ENCODE assay signal across 26 mouse cellular contexts in genomic region chr10:40320306-40320705, GRCm38 (mm10). TPM values are rescaled to one million over a fixed set of nuclear protein-coding genes. Genes with fewer than 3 reads are reported as not detected.
A peak's percentile ranks its signal among the peaks of the same experiment; 100 is the strongest.
DNase-seq lines count a peak whose midpoint lies in the region; ATAC-seq lines count a peak whose summit lies in the region.
"Had no signal": no experiment of that assay in that cellular context is flagged by ENCODE, and none has a peak within 500 bp of the region (broad histone marks: within the 10 kb centered on the region; RNA-seq: fewer than 3 reads in every experiment).

No protein-coding gene starts in this region.

- peak; percentile 20 for DNase-seq in adrenal gland, adult 2 months
- no peak for DNase-seq in adrenal gland, postnatal 4 days (ENCODE audit: low spot score in 2 of 2)
- DNase-seq in heart, adult 18-20 months, result peak; percentile 47 to 63
- peak; percentile 20 to 41 for DNase-seq in heart, adult 9 months (ENCODE audit: low spot score in 2 of 2)
- DNase-seq in heart, postnatal 4 days, result no peak
- DNase-seq: adrenal gland, adult 8-10 months; adrenal gland, postnatal 14 days; adrenal gland, postnatal 36 days; B cell, adult 2 months; cerebellum, adult 11 months; cerebellum, adult 18-20 months; cerebellum, adult 8-10 months; cerebellum, adult 9-11 months; cerebellum, postnatal 14 days; cerebellum, postnatal 36 days; embryo, embryonic 11 days had no signal

- H3K36me3 ChIP-seq in heart, embryonic 12.5 days, result no peaks in the 10 kb centered on the region
- H3K36me3 ChIP-seq: embryonic facial prominence, embryonic 13.5 days; embryonic facial prominence, embryonic 15.5 days; forebrain, embryonic 10.5 days; forebrain, embryonic 12.5 days had no signal

- H3K4me1 ChIP-seq in heart, embryonic 12.5 days (replicated peaks), result no peaks in the 10 kb centered on the region
- H3K4me1 ChIP-seq: embryonic facial prominence, embryonic 13.5 days; embryonic facial prominence, embryonic 15.5 days; forebrain, embryonic 10.5 days; forebrain, embryonic 12.5 days had no signal

- H3K9me3 ChIP-seq in heart, embryonic 12.5 days (replicated peaks), result no peaks in the 10 kb centered on the region
- H3K9me3 ChIP-seq: embryonic facial prominence, embryonic 13.5 days; embryonic facial prominence, embryonic 15.5 days; forebrain, embryonic 12.5 days had no signal

- no peak for ATAC-seq in heart, embryonic 12.5 days (ENCODE audit: insufficient number of reproducible peaks, low FRiP score)
- ATAC-seq: CD4-positive, CD25-positive, alpha-beta regulatory T cell, adult 4 months; forebrain, embryonic 14.5 days; forebrain, embryonic 16.5 days had no signal

- no peak overlapping the region for H3K4me3 ChIP-seq in heart, embryonic 12.5 days
- H3K4me3 ChIP-seq: embryonic facial prominence, embryonic 13.5 days; embryonic facial prominence, embryonic 15.5 days; erythroblast, embryonic 14.5 days; forebrain, embryonic 10.5 days; forebrain, embryonic 12.5 days had no signal

- no peak overlapping the region for H3K4me2 ChIP-seq in heart, embryonic 12.5 days
- H3K4me2 ChIP-seq: embryonic facial prominence, embryonic 13.5 days; embryonic facial prominence, embryonic 15.5 days; forebrain, embryonic 12.5 days had no signal

- H3K9ac ChIP-seq in heart, embryonic 12.5 days, result no peak overlapping the region
- H3K9ac ChIP-seq: embryonic facial prominence, embryonic 13.5 days; embryonic facial prominence, embryonic 15.5 days; forebrain, embryonic 12.5 days had no signal

- 92% methylated on average over 10 of the region's 10 CpGs for WGBS in heart, embryonic 12.5 days

- H3K27me3 ChIP-seq in heart, embryonic 12.5 days (replicated peaks), result no peaks in the 10 kb centered on the region
- H3K27me3 ChIP-seq: CH12.LX; embryonic facial prominence, embryonic 13.5 days; embryonic facial prominence, embryonic 15.5 days; forebrain, embryonic 12.5 days had no signal

- H3K27ac ChIP-seq in heart, embryonic 12.5 days (ENCODE audit: poor library complexity, severe bottlenecking), result no peak overlapping the region
- H3K27ac ChIP-seq: embryonic facial prominence, embryonic 13.5 days; embryonic facial prominence, embryonic 15.5 days; forebrain, embryonic 10.5 days; forebrain, embryonic 12.5 days had no signal

RNA-seq across cellular contexts. Expression of gene Amd1, which starts 18.3 kb away (rescaled TPM):
- total RNA-seq in adrenal gland, adult 2 months (2021), result 10 to 100 TPM; 39.5 to 47.5 TPM
- 1.8 and 2.0 TPM in 2 replicates for polyA plus RNA-seq in adrenal gland, adult 2 months (2012; rRNA removed)
- total RNA-seq in adrenal gland, postnatal 4 days (2021), result 10 to 100 TPM; 42.2 to 43.5 TPM
- total RNA-seq in heart, adult 18-20 months (2021), result 100 to 1,000 TPM in 1 of 2 experiments, 10 to 100 TPM in 1; 97.9 to 132 TPM
- polyA plus RNA-seq in heart, embryonic 12.5 days (2016; fragmentation: Nextera tagmentation; extraction: Ambion mirVana), result 47.1 and 51.9 TPM in 2 replicates
- 10 to 100 TPM; 31.0 to 32.1 TPM for total RNA-seq in heart, postnatal 4 days (2021)

RNA-seq across cellular contexts. Expression of gene Cdk19, which starts 19.1 kb away (rescaled TPM):
- total RNA-seq in adrenal gland, adult 2 months (2021), result 10 to 100 TPM in 1 of 2 experiments, 1 to 10 TPM in 1; 8.7 to 12.7 TPM
- polyA plus RNA-seq in adrenal gland, adult 2 months (2012; rRNA removed), result 5.2 and 5.8 TPM in 2 replicates
- 10 to 100 TPM; 19.7 to 20.2 TPM for total RNA-seq in adrenal gland, postnatal 4 days (2021)
- 10 to 100 TPM in 1 of 2 experiments, 1 to 10 TPM in 1; 9.1 to 13.0 TPM for total RNA-seq in heart, adult 18-20 months (2021)
- polyA plus RNA-seq in heart, embryonic 12.5 days (2016; fragmentation: Nextera tagmentation; extraction: Ambion mirVana), result 9.5 and 11.2 TPM in 2 replicates
- 10 to 100 TPM; 14.2 to 14.5 TPM for total RNA-seq in heart, postnatal 4 days (2021)

Comparison
In these comparisons a context has a peak if more than half of its experiments do, and no peak if none do; other contexts are left out.
1. DNase-seq: peak in adrenal gland, adult 2 months (single experiment), heart, adult 18-20 months (2 of 2) and heart, adult 9 months (2 of 2); none in adrenal gland, postnatal 4 days (0 of 2) and heart, postnatal 4 days (single experiment).